Mouse (Mus musculus) MEL (cell line): ENCODE measurements around the gene Cldn3. TPM values are rescaled to one million over a fixed set of nuclear protein-coding genes. Genes with fewer than 3 reads are reported as not detected.

Source experiments
- DNase-seq: peaks from one replicate; pipeline ENCODE4 v3.0.0; 2011; ENCODE audit warnings: low read depth, low spot score
- H3K27ac ChIP-seq: 2 replicates; pipeline ENCODE4 v1.5.1; 2012; ENCODE audit warnings: low read depth, mild to moderate bottlenecking, control low read depth, low read length, moderate library complexity; ENCODE audit not compliant: control insufficient read depth
- H3K27me3 ChIP-seq, 2 experiments: fragments of 150-350 bp in 1 of 2; sonication (generic) in 1 of 2; 2 replicates each; pipeline ENCODE4 v1.6.1; 2012; ENCODE audit warnings: low read length in 2 of 2, mild to moderate bottlenecking in 2 of 2, improper control_type of control experiment in 1 of 2, moderate library complexity in 1 of 2; ENCODE audit not compliant: insufficient read depth in 2 of 2, control insufficient read depth in 1 of 2
- H3K36me3 ChIP-seq, 2 experiments: 2 replicates each; pipeline ENCODE4 v1.6.1; 2012 to 2014; ENCODE audit warnings: low read length in 2 of 2, improper control_type of control experiment in 1 of 2, inconsistent platforms in 1 of 2, mild to moderate bottlenecking in 1 of 2; ENCODE audit not compliant: insufficient read depth in 2 of 2, control insufficient read depth in 1 of 2
- H3K4me1 ChIP-seq, 2 experiments: fragments of 150-350 bp in 1 of 2; sonication (generic) in 1 of 2; 2 replicates each; pipeline ENCODE4 v1.6.1; 2012; ENCODE audit warnings: low read length in 2 of 2, improper control_type of control experiment in 1 of 2, mild to moderate bottlenecking in 1 of 2; ENCODE audit not compliant: insufficient read depth in 2 of 2, control insufficient read depth in 1 of 2
- H3K4me3 ChIP-seq, 2 experiments: fragments of 150-350 bp in 1 of 2; sonication (generic) in 1 of 2; 2 replicates each; pipeline ENCODE4 v1.5.1; 2012; ENCODE audit warnings: low read depth in 2 of 2, low read length in 2 of 2, mild to moderate bottlenecking in 2 of 2, moderate library complexity in 2 of 2, control low read depth in 1 of 2, improper control_type of control experiment in 1 of 2; ENCODE audit not compliant: control insufficient read depth in 1 of 2, insufficient read depth in 1 of 2
- H3K79me2 ChIP-seq: 2 replicates; pipeline ENCODE4 v1.6.1; 2012; ENCODE audit warnings: mild to moderate bottlenecking, low read length, moderate library complexity; ENCODE audit not compliant: control insufficient read depth, poor library complexity, insufficient read depth
- H3K9ac ChIP-seq: 2 replicates; pipeline ENCODE4 v1.6.1; 2012; ENCODE audit warnings: low read depth, mild to moderate bottlenecking, control low read depth, low read length, moderate library complexity; ENCODE audit not compliant: control insufficient read depth, poor library complexity, severe bottlenecking
- H3K9me3 ChIP-seq: fragments of 150-350 bp; sonication (generic); replicated peaks from 2 replicates; pipeline ENCODE4 v1.6.1; 2012; ENCODE audit warnings: mild to moderate bottlenecking, low read length, improper control_type of control experiment, moderate library complexity; ENCODE audit not compliant: insufficient read depth
- BHLHE40 ChIP-seq: IDR thresholded peaks from 2 replicates; pipeline ENCODE4 v1.6.1; 2012; ENCODE audit warnings: low read depth, mild to moderate bottlenecking, inconsistent platforms, low read length, improper control_type of control experiment, borderline replicate concordance
- CHD1 ChIP-seq: IDR thresholded peaks from 2 replicates; pipeline ENCODE4 v1.6.1; 2012; ENCODE audit warnings: low read depth, mild to moderate bottlenecking, inconsistent platforms, low read length, improper control_type of control experiment
- CHD2 ChIP-seq: IDR thresholded peaks from 2 replicates; pipeline ENCODE4 v1.6.1; 2011; ENCODE audit warnings: low read length, improper control_type of control experiment
- CTCF ChIP-seq, 3 experiments: IDR thresholded peaks in 2 of 3; conservative IDR thresholded peaks in 1 of 3; 2 replicates each; pipeline ENCODE4 v1.5.1; 2011 to 2012; ENCODE audit warnings: low read length in 3 of 3, low read depth in 2 of 3, mild to moderate bottlenecking in 2 of 3, improper control_type of control experiment in 1 of 3, inconsistent platforms in 1 of 3, mixed read lengths in 1 of 3, moderate library complexity in 1 of 3; ENCODE audit not compliant: control insufficient read depth in 1 of 3, insufficient read depth in 1 of 3, poor library complexity in 1 of 3, severe bottlenecking in 1 of 3
- E2F4 ChIP-seq: IDR thresholded peaks from 2 replicates; pipeline ENCODE4 v1.6.1; 2011; ENCODE audit warnings: low read depth, low read length, improper control_type of control experiment, borderline replicate concordance
- ELF1 ChIP-seq: IDR thresholded peaks from 2 replicates; pipeline ENCODE4 v1.6.1; 2014; ENCODE audit warnings: low read depth, mild to moderate bottlenecking, inconsistent platforms, low read length, improper control_type of control experiment, moderate library complexity
- EP300 ChIP-seq, 2 experiments: IDR thresholded peaks; 2 replicates each; pipeline ENCODE4 v1.6.1; 2011; ENCODE audit warnings: improper control_type of control experiment in 2 of 2, low read length in 2 of 2, low read depth in 1 of 2, mild to moderate bottlenecking in 1 of 2
- ETS1 ChIP-seq: IDR thresholded peaks from 2 replicates; pipeline ENCODE4 v1.6.1; 2012; ENCODE audit warnings: low read depth, mild to moderate bottlenecking, inconsistent platforms, low read length, improper control_type of control experiment, moderate library complexity
- GABPA ChIP-seq: IDR thresholded peaks from 2 replicates; pipeline ENCODE4 v1.6.1; 2012; ENCODE audit warnings: low read depth, mild to moderate bottlenecking, inconsistent platforms, low read length, improper control_type of control experiment, moderate library complexity
- HCFC1 ChIP-seq: IDR thresholded peaks from 2 replicates; pipeline ENCODE4 v1.6.1; 2012; ENCODE audit warnings: low read depth, mild to moderate bottlenecking, inconsistent platforms, low read length, improper control_type of control experiment, moderate library complexity
- JUND ChIP-seq: IDR thresholded peaks from 2 replicates; pipeline ENCODE4 v1.6.1; 2011; ENCODE audit warnings: low read depth, mild to moderate bottlenecking, improper control_type of control experiment, low read length
- KAT2A ChIP-seq: conservative IDR thresholded peaks from 2 replicates; pipeline ENCODE4 v1.6.1; 2012; ENCODE audit warnings: low read depth, low read length, improper control_type of control experiment, inconsistent platforms
- MAFK ChIP-seq: IDR thresholded peaks from 2 replicates; pipeline ENCODE4 v1.6.1; 2011; ENCODE audit warnings: low read depth, mild to moderate bottlenecking, low read length, improper control_type of control experiment, borderline replicate concordance
- MAX ChIP-seq: IDR thresholded peaks from 2 replicates; pipeline ENCODE4 v1.6.1; 2011; ENCODE audit warnings: low read length, improper control_type of control experiment
- MEF2A ChIP-seq: IDR thresholded peaks from 2 replicates; pipeline ENCODE4 v1.6.1; 2014; ENCODE audit warnings: low read depth, mild to moderate bottlenecking, inconsistent platforms, low read length, improper control_type of control experiment; ENCODE audit not compliant: poor library complexity, insufficient replicate concordance, severe bottlenecking; ENCODE audit errors: extremely low read depth
- MXI1 ChIP-seq: IDR thresholded peaks from 2 replicates; pipeline ENCODE4 v1.6.1; 2011; ENCODE audit warnings: mild to moderate bottlenecking, low read depth, low read length, improper control_type of control experiment
- MYC ChIP-seq: IDR thresholded peaks from 2 replicates; pipeline ENCODE4 v1.6.1; 2011; ENCODE audit warnings: low read depth, mild to moderate bottlenecking, low read length, improper control_type of control experiment, moderate library complexity
- NELFE ChIP-seq: IDR thresholded peaks from 2 replicates; pipeline ENCODE4 v1.6.1; 2011; ENCODE audit warnings: low read depth, low read length, improper control_type of control experiment
- NRF1 ChIP-seq: IDR thresholded peaks from 2 replicates; pipeline ENCODE4 v1.6.1; 2014; ENCODE audit warnings: low read depth, mild to moderate bottlenecking, inconsistent platforms, low read length, improper control_type of control experiment, moderate library complexity; ENCODE audit not compliant: poor library complexity, insufficient read depth, severe bottlenecking
- POLR2A ChIP-seq, 2 experiments: IDR thresholded peaks; 2 replicates each; pipeline ENCODE4 v1.6.1; 2011 to 2012; ENCODE audit warnings: low read length in 2 of 2, mild to moderate bottlenecking in 2 of 2, control low read depth in 1 of 2, improper control_type of control experiment in 1 of 2, low read depth in 1 of 2, moderate library complexity in 1 of 2; ENCODE audit not compliant: control insufficient read depth in 1 of 2, insufficient read depth in 1 of 2, poor library complexity in 1 of 2
- POLR2AphosphoS2 ChIP-seq: IDR thresholded peaks from 2 replicates; pipeline ENCODE4 v1.6.1; 2011; ENCODE audit warnings: low read length, improper control_type of control experiment
- POLR2AphosphoS5 ChIP-seq: IDR thresholded peaks from 2 replicates; pipeline ENCODE4 v1.6.1; 2012; ENCODE audit warnings: low read depth, borderline replicate concordance, mild to moderate bottlenecking, inconsistent platforms, low read length, moderate library complexity, mixed read lengths
- RAD21 ChIP-seq: IDR thresholded peaks from 2 replicates; pipeline ENCODE4 v1.6.1; 2011; ENCODE audit warnings: mild to moderate bottlenecking, low read depth, low read length, improper control_type of control experiment
- RCOR1 ChIP-seq: IDR thresholded peaks from 2 replicates; pipeline ENCODE4 v1.6.1; 2012; ENCODE audit warnings: low read depth, mild to moderate bottlenecking, inconsistent platforms, low read length, improper control_type of control experiment
- SIN3A ChIP-seq: IDR thresholded peaks from 2 replicates; pipeline ENCODE4 v1.6.1; 2012; ENCODE audit warnings: low read length, improper control_type of control experiment, inconsistent platforms
- SMC3 ChIP-seq: IDR thresholded peaks from 2 replicates; pipeline ENCODE4 v1.6.1; 2011; ENCODE audit warnings: low read depth, low read length, improper control_type of control experiment
- TAL1 ChIP-seq: IDR thresholded peaks from 2 replicates; pipeline ENCODE4 v1.6.1; 2012; ENCODE audit warnings: mild to moderate bottlenecking, inconsistent platforms, low read length, moderate library complexity, mixed read lengths
- TBP ChIP-seq: IDR thresholded peaks from 2 replicates; pipeline ENCODE4 v1.8.0; 2011; ENCODE audit warnings: low read depth, low read length, improper control_type of control experiment
- TCF12 ChIP-seq: IDR thresholded peaks from 2 replicates; pipeline ENCODE4 v1.6.1; 2014; ENCODE audit warnings: low read depth, mild to moderate bottlenecking, inconsistent platforms, low read length, improper control_type of control experiment, moderate library complexity
- UBTF ChIP-seq: IDR thresholded peaks from 2 replicates; pipeline ENCODE4 v1.6.1; 2012; ENCODE audit warnings: low read depth, mild to moderate bottlenecking, inconsistent platforms, low read length, improper control_type of control experiment, moderate library complexity, borderline replicate concordance; ENCODE audit not compliant: insufficient read depth
- USF1 ChIP-seq: IDR thresholded peaks from 2 replicates; pipeline ENCODE4 v1.6.1; 2014; ENCODE audit warnings: low read depth, mild to moderate bottlenecking, inconsistent platforms, low read length, improper control_type of control experiment, moderate library complexity
- USF2 ChIP-seq, 2 experiments: IDR thresholded peaks; 2 replicates each; pipeline ENCODE4 v1.6.1; 2011 to 2012; ENCODE audit warnings: improper control_type of control experiment in 2 of 2, low read length in 2 of 2, borderline replicate concordance in 1 of 2, inconsistent platforms in 1 of 2, low read depth in 1 of 2, mild to moderate bottlenecking in 1 of 2; ENCODE audit not compliant: insufficient read depth in 1 of 2
- ZC3H11A ChIP-seq: IDR thresholded peaks from 2 replicates; pipeline ENCODE4 v1.6.1; 2012; ENCODE audit warnings: low read depth, mild to moderate bottlenecking, inconsistent platforms, low read length, improper control_type of control experiment
- ZKSCAN1 ChIP-seq: IDR thresholded peaks from 2 replicates; pipeline ENCODE4 v1.6.1; 2012; ENCODE audit warnings: low read depth, mild to moderate bottlenecking, inconsistent platforms, low read length, improper control_type of control experiment, moderate library complexity
- ZMIZ1 ChIP-seq: IDR thresholded peaks from 2 replicates; pipeline ENCODE4 v1.6.1; 2012; ENCODE audit warnings: low read depth, mild to moderate bottlenecking, inconsistent platforms, low read length, improper control_type of control experiment, moderate library complexity
- ZNF384 ChIP-seq: IDR thresholded peaks from 2 replicates; pipeline ENCODE4 v1.6.1; 2012; ENCODE audit warnings: low read depth, mild to moderate bottlenecking, inconsistent platforms, low read length, improper control_type of control experiment
- polyA plus RNA-seq, 2 experiments: library from polyadenylated mRNA; stranded (reverse) in 1 of 2; unstranded in 1 of 2; fragments of >175 nt in 1 of 2; fragments of >200 nt in 1 of 2; gene quantifications; 2 replicates each; pipeline versions ENCODE4 v1.2.1 to v1.2.4; 2012; ENCODE audit warnings: low replicate concordance in 2 of 2, low read depth in 1 of 2; ENCODE audit not compliant: insufficient read length in 2 of 2, insufficient read depth in 1 of 2, missing spikeins in 1 of 2
- total RNA-seq: library from RNA; depleted of rRNA; stranded (reverse); fragments of 300-350 nt; gene quantifications from 2 replicates; pipeline ENCODE4 v1.2.3, GENCODE M21; 2012

The Cldn3 gene
- total and polyA plus RNA-seq, 3 experiments, result 1.1 TPM; not detected in 2

- 0 out of 2 replicates have a peak, but pooled peaks cover 2% of the 10 kb centered on the region for H3K79me2 ChIP-seq
- H3K4me1 ChIP-seq, result peaks cover 10 to 43% of the 10 kb centered on the region in 2 experiments
- H3K4me3 ChIP-seq, result peak overlapping the region in 1 of 2 experiments; percentile 56; a peak in 1 of 4 replicates
- no peaks in the 10 kb centered on the region for H3K27me3 ChIP-seq
- H3K9me3 ChIP-seq, result no peaks in the 10 kb centered on the region
- H3K36me3 ChIP-seq, result peaks cover 0 to 35% of the 10 kb centered on the region in 2 experiments; a peak in 2 of 4 replicates
- peak overlapping the region; percentile 45; the same call in 1 of the 2 replicates for H3K9ac ChIP-seq
- DNase-seq, result peak; percentile 88
- peak overlapping the region; percentile 91 for H3K27ac ChIP-seq
- TF ChIP-seq MAFK, result peak; percentile 39; the same call in 1 of the 2 replicates
- no peak for TF ChIP-seq ZMIZ1
- no peak for TF ChIP-seq CTCF (IDR thresholded peaks at IDR 0.05 in 2 of 3, conservative IDR thresholded peaks at IDR 0.05 in 1 of 3; ENCODE audit: control insufficient read depth in 1 of 3, insufficient read depth in 1 of 3, low read depth in 2 of 3, low read length in 3 of 3, poor library complexity in 1 of 3, severe bottlenecking in 1 of 3)
- peak; percentile 84 for TF ChIP-seq TAL1
- no peak for TF ChIP-seq ZKSCAN1
- peak; percentile 41; the same call in 1 of the 2 replicates for TF ChIP-seq NELFE
- TF ChIP-seq NRF1, result no peak
- TF ChIP-seq GABPA, result no peak
- TF ChIP-seq MEF2A, result 0 out of 2 replicates have a peak, but pooled peaks have one; percentile 49
- peak; percentile 96 for TF ChIP-seq TCF12
- TF ChIP-seq SIN3A, result peak; percentile 97
- TF ChIP-seq ZC3H11A, result 0 out of 2 replicates have a peak, but pooled peaks have one; percentile 19
- no peak for TF ChIP-seq RAD21
- TF ChIP-seq RCOR1, result peak; percentile 92
- TF ChIP-seq ZNF384, result no peak
- TF ChIP-seq MAX, result 0 out of 2 replicates have a peak, but pooled peaks have one; percentile 52
- TF ChIP-seq JUND, result 0 out of 2 replicates have a peak, but pooled peaks have one; percentile 46
- peak; percentile 99 for TF ChIP-seq ETS1
- TF ChIP-seq TBP, result peak; percentile 58; the same call in 1 of the 2 replicates
- peak in 1 of 2 experiments; percentile 42; a peak in 1 of 4 replicates for TF ChIP-seq POLR2A (IDR thresholded peaks at IDR 0.05; ENCODE audit: control insufficient read depth in 1 of 2, insufficient read depth in 1 of 2, low read depth in 1 of 2, low read length in 2 of 2, poor library complexity in 1 of 2)
- TF ChIP-seq ELF1, result peak; percentile 60
- no peak for TF ChIP-seq SMC3
- no peak; the same call in 1 of the 2 replicates for TF ChIP-seq CHD2
- TF ChIP-seq E2F4, result no peak
- TF ChIP-seq KAT2A, result 0 out of 2 replicates have a peak, but pooled peaks have one; percentile 33
- no peak for TF ChIP-seq POLR2AphosphoS5
- peak; percentile 95 for TF ChIP-seq EP300 (IDR thresholded peaks at IDR 0.05; ENCODE audit: low read depth in 1 of 2, low read length in 2 of 2)
- no peak for TF ChIP-seq POLR2AphosphoS2
- TF ChIP-seq USF1, result no peak
- no peak for TF ChIP-seq USF2 (IDR thresholded peaks at IDR 0.05; ENCODE audit: borderline replicate concordance in 1 of 2, insufficient read depth in 1 of 2, low read depth in 1 of 2, low read length in 2 of 2)
- TF ChIP-seq UBTF, result no peak
- no peak for TF ChIP-seq CHD1
- TF ChIP-seq MYC, result peak; percentile 84
- 0 out of 2 replicates have a peak, but pooled peaks have one; percentile 26 for TF ChIP-seq HCFC1
- peak; percentile 95 for TF ChIP-seq BHLHE40
- peak; percentile 74; the same call in 1 of the 2 replicates for TF ChIP-seq MXI1
These were observed 11.7 kb upstream of the Cldn3 start for GRCm38 (mm10) chr5:134974294-134974693.
